Mouse (Mus musculus): ENCODE results near the gene Txndc17.
"Not testable (repeated sequence)": the region's sequence is repeated elsewhere in the genome, so short reads cannot be mapped to it uniquely, and the experiment has no call there.

The Txndc17 gene

DNA sequence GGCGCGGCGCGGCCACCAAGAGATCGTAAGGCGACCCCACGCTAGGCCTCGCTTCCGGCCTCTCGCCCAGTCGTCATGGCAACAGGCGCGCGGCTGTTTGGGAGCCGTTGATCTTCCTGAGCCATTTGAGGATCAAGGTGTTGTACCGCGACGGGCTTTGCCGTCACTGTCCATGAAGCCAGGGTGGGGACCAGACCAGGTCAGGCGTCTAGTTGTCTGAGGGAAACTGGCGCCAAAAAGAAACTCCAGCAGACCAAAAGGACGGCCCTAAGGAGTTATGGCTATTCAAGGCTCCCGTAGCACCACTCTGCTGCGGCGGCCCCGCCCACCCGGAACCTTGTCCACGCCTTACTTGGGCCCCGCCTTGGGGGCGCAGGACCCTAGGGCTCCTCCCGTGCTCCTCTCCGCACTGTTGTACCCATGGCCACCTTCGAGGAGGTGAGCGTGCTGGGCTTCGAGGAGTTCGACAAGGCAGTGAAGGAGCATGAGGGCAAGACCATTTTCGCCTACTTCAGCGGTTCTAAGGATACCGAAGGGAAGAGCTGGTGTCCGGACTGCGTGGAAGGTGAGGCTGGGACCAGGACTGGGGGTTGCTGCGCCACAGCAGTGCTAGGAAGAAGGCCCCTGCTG lies at the start of gene Txndc17, which contains the start of gene 4933427D14Rik:
TSS of gene Txndc17 (plus strand) at position 344 of the 630 bp plus-strand sequence.
TSS of gene 4933427D14Rik (minus strand) at position 256 of the 630 bp plus-strand sequence.
- peak; percentile 91 for DNase-seq

DNA sequence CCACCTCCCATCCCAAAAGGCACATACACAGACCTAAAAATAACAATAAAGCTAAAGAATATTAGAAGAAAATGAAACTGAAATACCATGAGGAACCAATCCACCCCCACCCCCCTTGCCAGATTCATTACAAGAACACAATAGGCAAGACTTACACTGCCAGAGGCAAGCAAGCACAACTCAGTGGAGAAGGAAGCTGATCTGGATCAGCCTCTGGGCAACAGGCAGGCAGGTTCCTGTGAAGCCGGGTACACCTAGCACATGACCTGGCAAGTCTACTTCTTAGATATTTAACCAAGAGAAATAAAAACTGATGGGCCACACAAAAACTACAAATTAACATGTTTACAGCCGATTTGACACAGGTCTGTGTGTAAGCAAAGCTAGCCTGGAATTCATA lies 44.1 kb upstream of the Txndc17 start:
- no peak for DNase-seq

DNA sequence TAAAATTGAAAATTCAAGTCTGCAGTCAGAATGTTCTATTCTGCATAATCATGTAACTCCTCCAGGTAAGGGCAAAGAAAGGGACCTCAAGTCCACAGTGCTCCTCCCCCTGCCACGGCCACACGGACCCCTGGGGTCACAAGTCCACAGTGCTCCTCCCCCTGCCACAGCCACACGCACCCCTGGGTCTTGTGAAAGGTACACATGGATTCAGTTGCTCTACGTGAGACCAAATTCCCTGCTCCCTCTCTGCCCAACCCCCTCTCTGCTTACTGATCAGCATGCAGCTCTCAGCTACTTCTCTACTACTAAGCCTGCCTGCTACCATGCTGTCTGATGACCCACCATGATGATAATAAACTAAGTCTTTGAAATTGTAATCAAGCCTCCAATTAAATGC lies 37.5 kb upstream of the Txndc17 start:
- DNase-seq = no peak

GRCm38 (mm10) chr11:72171906-72172305 lies 35.4 kb upstream of the Txndc17 start:
- not testable (repeated sequence) for DNase-seq

- no peak for DNase-seq
Measured at GRCm38 (mm10) chr11:72173506-72173905, 33.8 kb upstream of the Txndc17 start.

- DNase-seq = no peak
Measured at GRCm38 (mm10) chr11:72174721-72175120, 32.6 kb upstream of the Txndc17 start.

DNA sequence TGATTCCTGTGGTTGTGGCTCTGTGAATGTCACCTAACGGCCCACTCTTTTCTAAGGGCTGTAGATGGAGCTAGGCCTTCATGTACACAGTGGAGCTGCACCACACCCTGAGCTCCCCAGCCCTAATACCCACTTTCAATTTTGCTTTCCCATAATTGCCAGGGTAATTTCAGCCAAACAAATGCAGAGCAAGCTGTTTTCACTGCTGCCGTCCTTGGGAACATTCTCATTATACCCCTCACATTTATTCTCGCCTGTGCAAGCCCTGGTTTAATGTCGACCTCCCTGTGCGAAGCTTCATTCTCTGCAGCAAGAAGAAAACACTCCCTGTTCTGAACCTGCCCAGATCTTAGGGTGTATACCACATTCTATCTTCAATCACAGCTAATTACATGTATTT lies 31.4 kb upstream of the Txndc17 start:
- DNase-seq = no peak

- peak; percentile 46 for DNase-seq
Measured at GRCm38 (mm10) chr11:72176553-72176952, 30.8 kb upstream of the Txndc17 start.

DNA sequence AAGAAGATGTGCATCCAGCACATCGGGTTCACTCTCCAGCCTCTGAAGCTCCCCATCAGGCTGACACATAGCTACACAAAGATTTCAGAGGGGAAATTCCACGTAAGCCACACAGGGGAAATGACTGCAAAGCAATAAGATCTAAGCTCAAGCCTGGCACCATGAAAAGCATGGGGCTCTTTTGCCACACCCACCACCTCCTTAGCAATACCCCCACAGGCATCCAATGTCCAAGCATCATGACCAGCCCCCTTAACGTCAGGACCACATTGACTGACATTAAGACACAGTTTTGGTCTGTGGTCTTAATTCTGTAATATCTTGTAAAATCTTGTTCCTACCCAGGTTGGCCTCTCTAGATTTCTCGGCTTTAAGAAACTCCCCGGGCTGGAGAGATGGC lies 26.8 kb upstream of the Txndc17 start:
- no peak for DNase-seq

- no peak for DNase-seq
Measured at GRCm38 (mm10) chr11:72181136-72181535, 26.2 kb upstream of the Txndc17 start.

- DNase-seq = no peak
Measured at GRCm38 (mm10) chr11:72184252-72184651, 23.1 kb upstream of the Txndc17 start.

- no peak for DNase-seq
Measured at GRCm38 (mm10) chr11:72190857-72191256, 16.5 kb upstream of the Txndc17 start.

DNA sequence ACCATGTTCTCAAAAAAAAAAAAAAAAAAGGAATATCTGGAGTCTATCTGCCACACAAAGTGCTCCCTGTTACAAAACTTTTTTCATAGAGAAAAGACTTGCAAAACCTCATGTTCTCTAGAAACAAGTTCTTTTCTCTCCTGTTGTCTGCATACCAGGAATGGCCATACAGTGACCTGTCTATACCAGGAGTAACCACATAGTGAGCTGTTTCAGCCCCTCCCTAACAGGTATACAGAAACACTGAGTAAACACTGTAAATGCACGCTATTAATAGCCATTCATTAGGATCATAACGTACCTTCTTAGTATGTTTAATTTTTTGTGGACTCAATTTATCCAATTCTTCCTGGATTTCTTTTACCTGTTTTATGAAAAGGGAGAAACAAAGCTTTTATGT lies 13.1 kb upstream of the Txndc17 start:
- DNase-seq = no peak

- no peak for DNase-seq
Measured at GRCm38 (mm10) chr11:72196506-72196905, 10.8 kb upstream of the Txndc17 start.

GRCm38 (mm10) chr11:72203440-72203839 lies 3.9 kb upstream of the Txndc17 start:
- no peak for DNase-seq

- no peak for DNase-seq
Measured at GRCm38 (mm10) chr11:72205256-72205655, 2.1 kb upstream of the Txndc17 start.

GRCm38 (mm10) chr11:72206341-72207203 lies 775 bp upstream of the Txndc17 start, which contains the start of gene Gm43951:
TSS of gene Gm43951 (minus strand) at chr11:72206840.
- DNase-seq = peak; percentile 43

- no peak for DNase-seq
Measured at GRCm38 (mm10) chr11:72207834-72208377, 559 bp downstream of the Txndc17 start.

DNA sequence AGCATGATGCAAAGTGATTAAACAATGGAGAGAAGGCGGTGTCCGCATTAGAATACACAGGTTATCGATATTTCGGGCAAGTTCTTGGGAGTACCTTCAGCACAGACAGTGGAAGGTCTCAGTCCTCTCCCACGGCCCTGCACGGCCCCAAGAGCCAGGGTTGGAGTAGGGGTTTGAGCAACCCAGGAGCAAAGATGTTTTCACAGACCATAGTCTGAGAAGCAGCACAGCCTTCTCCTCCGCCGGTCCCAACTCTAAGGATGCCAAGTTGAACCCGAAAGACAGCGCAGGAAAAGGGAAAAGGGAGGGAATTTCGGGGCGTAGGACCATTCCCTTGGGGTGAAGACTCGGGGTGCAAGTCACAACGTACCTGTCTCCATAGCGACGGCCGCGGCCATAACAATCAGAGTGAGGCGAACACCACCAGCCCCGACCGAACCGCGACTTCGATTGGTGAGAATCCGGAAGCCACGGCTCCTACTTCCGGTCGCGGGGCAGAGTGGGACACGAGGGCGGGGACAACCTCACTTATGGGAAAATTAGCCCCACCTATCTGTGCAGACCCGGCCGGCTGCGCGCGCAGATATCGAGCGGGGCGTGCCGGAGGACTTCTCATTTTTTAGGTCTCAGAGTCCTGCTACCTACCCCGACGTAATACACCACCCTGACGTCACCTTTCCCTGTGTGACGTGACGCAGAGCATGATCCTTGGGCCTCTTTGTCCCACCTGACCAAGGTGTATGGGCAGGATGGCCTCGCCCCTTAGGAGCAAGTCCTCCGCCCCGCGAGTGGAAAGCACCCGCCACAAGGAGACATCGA lies 7.5 kb downstream of the Txndc17 start:
- DNase-seq = peak; percentile 96

DNA sequence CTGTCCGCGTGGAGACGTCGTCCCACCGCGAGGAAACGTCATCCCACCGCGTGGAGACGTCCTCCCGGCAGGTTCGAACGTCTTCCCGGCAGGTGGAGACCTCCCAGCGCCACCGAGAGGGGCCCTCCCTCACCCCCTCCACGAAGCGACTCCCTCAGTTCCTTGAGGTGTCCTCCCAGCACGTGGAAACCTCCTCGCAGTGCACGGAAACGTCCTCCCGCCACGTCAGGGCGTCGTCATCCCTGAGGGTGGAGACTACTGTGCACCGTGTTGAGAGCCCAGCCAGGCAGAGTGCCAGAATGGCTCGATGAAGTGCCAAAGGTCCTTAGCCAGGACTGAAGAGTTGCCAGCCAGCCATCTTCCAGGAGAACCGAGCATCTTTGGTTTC lies 8.1 kb downstream of the Txndc17 start, which contains the start of gene Med31:
TSS of gene Med31 (minus strand) at position 183 of the 388 bp plus-strand sequence.
- peak; percentile 81 for DNase-seq

- no peak for DNase-seq
Measured at GRCm38 (mm10) chr11:72217116-72217515, 9.8 kb downstream of the Txndc17 start.

GRCm38 (mm10) chr11:72221278-72221677 lies 13.9 kb downstream of the Txndc17 start:
- DNase-seq = peak; percentile 84

GRCm38 (mm10) chr11:72223414-72223813 lies 16.1 kb downstream of the Txndc17 start:
- no peak for DNase-seq

Data from retina, postnatal 1 day (tissue).